Mouse (Mus musculus): ENCODE measurements around the gene Bpifc.
"Not testable (repeated sequence)": the region's sequence is repeated elsewhere in the genome, so short reads cannot be mapped to it uniquely, and the experiment has no call there.

The Bpifc gene

GRCm38 (mm10) chr10:86011781-86012180 is at the start of gene Bpifc:
Bpifc (minus strand) TSS chr10:86011895.
- no peak for DNase-seq (ENCODE audit: low spot score)

GRCm38 (mm10) chr10:86060267-86060666 is 48.6 kb upstream of the Bpifc start:
- DNase-seq (ENCODE audit: low spot score) = no peak

- DNase-seq (ENCODE audit: low spot score) = no peak
Measured at GRCm38 (mm10) chr10:86057712-86058111, 46.0 kb upstream of the Bpifc start.

GRCm38 (mm10) chr10:86057286-86057685 is 45.6 kb upstream of the Bpifc start:
- DNase-seq (ENCODE audit: low spot score) = no peak

GRCm38 (mm10) chr10:86056297-86056903 is 44.7 kb upstream of the Bpifc start:
- no peak for DNase-seq (ENCODE audit: low spot score)

- no peak for DNase-seq (ENCODE audit: low spot score)
Measured at GRCm38 (mm10) chr10:86052818-86053522, 41.3 kb upstream of the Bpifc start.

GRCm38 (mm10) chr10:86050522-86050921 is 38.8 kb upstream of the Bpifc start:
- no peak for DNase-seq (ENCODE audit: low spot score)

- DNase-seq (ENCODE audit: low spot score) = no peak
Measured at GRCm38 (mm10) chr10:86047786-86048185, 36.1 kb upstream of the Bpifc start.

- no peak for DNase-seq (ENCODE audit: low spot score)
Measured at GRCm38 (mm10) chr10:86046371-86046770, 34.7 kb upstream of the Bpifc start.

GRCm38 (mm10) chr10:86044066-86044465 is 32.4 kb upstream of the Bpifc start:
- DNase-seq (ENCODE audit: low spot score) = no peak

GRCm38 (mm10) chr10:86043651-86044050 is 32.0 kb upstream of the Bpifc start:
- no peak for DNase-seq (ENCODE audit: low spot score)

GRCm38 (mm10) chr10:86034007-86034728 is 22.5 kb upstream of the Bpifc start:
- DNase-seq (ENCODE audit: low spot score) = no peak

GRCm38 (mm10) chr10:86032517-86032916 is 20.8 kb upstream of the Bpifc start:
- DNase-seq (ENCODE audit: low spot score) = no peak

- DNase-seq (ENCODE audit: low spot score) = no peak
Measured at GRCm38 (mm10) chr10:86030743-86031142, 19.0 kb upstream of the Bpifc start.

- DNase-seq (ENCODE audit: low spot score) = not testable (repeated sequence)
Measured at GRCm38 (mm10) chr10:86026807-86027206, 15.1 kb upstream of the Bpifc start.

GRCm38 (mm10) chr10:86026354-86026753 is 14.7 kb upstream of the Bpifc start:
- no peak for DNase-seq (ENCODE audit: low spot score)

GRCm38 (mm10) chr10:86025906-86026305 is 14.2 kb upstream of the Bpifc start:
- DNase-seq (ENCODE audit: low spot score) = no peak

- DNase-seq (ENCODE audit: low spot score) = no peak
Measured at GRCm38 (mm10) chr10:86023149-86023548, 11.5 kb upstream of the Bpifc start.

- DNase-seq (ENCODE audit: low spot score) = no peak
Measured at GRCm38 (mm10) chr10:86022474-86022816, 10.8 kb upstream of the Bpifc start.

GRCm38 (mm10) chr10:86021749-86022473 is 10.2 kb upstream of the Bpifc start, which contains the start of gene Fbxo7:
Fbxo7 (plus strand) TSS chr10:86021972.
- peak; percentile 88 for DNase-seq (ENCODE audit: low spot score)

- no peak for DNase-seq (ENCODE audit: low spot score)
Measured at GRCm38 (mm10) chr10:86021408-86021748, 9.7 kb upstream of the Bpifc start.

- no peak for DNase-seq (ENCODE audit: low spot score)
Measured at GRCm38 (mm10) chr10:86018813-86019212, 7.1 kb upstream of the Bpifc start.

GRCm38 (mm10) chr10:86017781-86018180 is 6.1 kb upstream of the Bpifc start:
- no peak for DNase-seq (ENCODE audit: low spot score)
